Mouse (Mus musculus) spleen, adult 2 months (tissue): ENCODE measurements at regions not wholly inside any gene's neighbourhood (a gene's known extent, or its start where the extent isn't known, plus 50 kb on each side); places are given as distances from the start of the nearest gene placed in this dataset.

Experiments used
- DNase-seq, 2 experiments: peaks; one replicate each; pipeline versions ENCODE4 v3.0.0 to v3.0.0-alpha.2; 2012 to 2021; ENCODE audit warnings: low spot score in 2 of 2, low read depth in 1 of 2
- H3K27ac ChIP-seq: fragments of 200-500 bp; 2 replicates; pipeline ENCODE4 v1.5.1; 2012; ENCODE audit warnings: low read length, inconsistent platforms; ENCODE audit not compliant: insufficient read depth
- H3K27me3 ChIP-seq: fragments of 200-500 bp; 2 replicates; pipeline ENCODE4 v1.6.1; 2012; ENCODE audit warnings: mild to moderate bottlenecking, moderate library complexity, low read length, inconsistent platforms; ENCODE audit not compliant: control insufficient read depth, insufficient read depth
- H3K36me3 ChIP-seq: fragments of 200-500 bp; 2 replicates; pipeline ENCODE4 v1.6.1; 2012; ENCODE audit warnings: mild to moderate bottlenecking, low read length, inconsistent platforms; ENCODE audit not compliant: control insufficient read depth, insufficient read depth
- H3K4me1 ChIP-seq: fragments of 200-500 bp; 2 replicates; pipeline ENCODE4 v1.6.1; 2011; ENCODE audit warnings: inconsistent platforms; ENCODE audit not compliant: control insufficient read depth, insufficient read depth, insufficient read length
- H3K4me3 ChIP-seq: fragments of 200-500 bp; 2 replicates; pipeline ENCODE4 v1.5.1; 2011; ENCODE audit warnings: mild to moderate bottlenecking, inconsistent platforms; ENCODE audit not compliant: insufficient read depth, insufficient read length; ENCODE audit errors: extremely low read depth
- CTCF ChIP-seq: fragments of 200-500 bp; IDR thresholded peaks from 2 replicates; pipeline ENCODE4 v1.5.1; 2011; ENCODE audit warnings: mild to moderate bottlenecking, inconsistent platforms; ENCODE audit not compliant: insufficient read depth, insufficient read length, insufficient replicate concordance; ENCODE audit errors: extremely low read depth
- POLR2A ChIP-seq: fragments of 200-500 bp; IDR thresholded peaks from 2 replicates; pipeline ENCODE4 v1.6.1; 2011; ENCODE audit warnings: low read depth, low read length, inconsistent platforms
- WGBS: fragments of 180-500 bp; shearing (Covaris S2); methylation state at CpG from one replicate; pipeline ENCODE4 v1.1.7; 2018; 5-methylcytosine and 5-hydroxymethylcytosine counted together

DNA sequence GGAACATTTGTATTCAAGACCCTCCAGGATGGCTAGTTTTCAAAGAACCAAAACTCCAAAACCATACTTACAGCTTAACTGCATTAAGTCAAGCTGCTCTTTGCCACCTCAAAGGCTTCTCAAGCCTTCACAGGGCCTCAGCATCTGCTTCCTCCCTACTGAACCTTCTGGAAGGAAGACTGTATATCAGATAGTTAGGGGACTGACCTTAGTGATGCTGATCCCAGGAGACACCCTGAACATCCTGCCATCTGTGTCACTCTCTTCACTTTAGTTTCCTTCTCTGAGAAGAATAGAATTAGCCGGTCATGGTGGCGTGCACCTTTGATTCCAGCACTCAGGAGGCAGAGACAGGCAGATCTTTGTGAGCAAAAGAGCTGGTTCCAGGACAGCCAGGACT, 124.5 kb upstream of the Klf3 start:
- H3K4me1 ChIP-seq = peaks cover 27% of the 10 kb centered on the region; the same call in 1 of the 2 replicates
- no peak overlapping the region for H3K27ac ChIP-seq
- WGBS = 46% methylated on average over 2 of the region's 2 CpGs
- TF ChIP-seq CTCF (no peak), POLR2A (no peak)
- no peak overlapping the region for H3K4me3 ChIP-seq
- no peak for DNase-seq
- no peaks in the 10 kb centered on the region for H3K36me3 ChIP-seq
- H3K27me3 ChIP-seq = no peaks in the 10 kb centered on the region

- no peak overlapping the region for H3K4me3 ChIP-seq
- no peak for DNase-seq
- no peaks in the 10 kb centered on the region for H3K27me3 ChIP-seq
- no peak for TF ChIP-seq CTCF
- TF ChIP-seq POLR2A = no peak
- 81% methylated on average over 18 of the region's 18 CpGs for WGBS
- no peaks in the 10 kb centered on the region for H3K36me3 ChIP-seq
- peaks cover 27% of the 10 kb centered on the region; the same call in 1 of the 2 replicates for H3K4me1 ChIP-seq
- no peak overlapping the region for H3K27ac ChIP-seq
Observed at GRCm38 (mm10) chr5:64679996-64680625, 123.1 kb upstream of the Klf3 start.

GRCm38 (mm10) chr5:64681161-64681560, 122.0 kb upstream of the Klf3 start:
- TF ChIP-seq CTCF (no peak), POLR2A (no peak)
- Histone ChIP-seq H3K4me1 (peaks cover 23% of the 10 kb centered on the region; the same call in 1 of the 2 replicates), H3K27ac (no peak overlapping the region), H3K27me3 (no peaks in the 10 kb centered on the region), H3K4me3 (no peak overlapping the region), H3K36me3 (no peaks in the 10 kb centered on the region)
- WGBS = 77% methylated on average over 5 of the region's 5 CpGs
- DNase-seq = no peak

- no peaks in the 10 kb centered on the region for H3K36me3 ChIP-seq
- no peaks in the 10 kb centered on the region for H3K27me3 ChIP-seq
- peak overlapping the region; percentile 13; the same call in 1 of the 2 replicates for H3K27ac ChIP-seq
- no peak overlapping the region for H3K4me3 ChIP-seq
- peaks cover 13% of the 10 kb centered on the region; the same call in 1 of the 2 replicates for H3K4me1 ChIP-seq
- no peak for DNase-seq
- TF ChIP-seq CTCF (no peak), POLR2A (no peak)
- 62% methylated on average over 7 of the region's 7 CpGs for WGBS
Observed at GRCm38 (mm10) chr5:64682326-64682845, 120.8 kb upstream of the Klf3 start.

DNA sequence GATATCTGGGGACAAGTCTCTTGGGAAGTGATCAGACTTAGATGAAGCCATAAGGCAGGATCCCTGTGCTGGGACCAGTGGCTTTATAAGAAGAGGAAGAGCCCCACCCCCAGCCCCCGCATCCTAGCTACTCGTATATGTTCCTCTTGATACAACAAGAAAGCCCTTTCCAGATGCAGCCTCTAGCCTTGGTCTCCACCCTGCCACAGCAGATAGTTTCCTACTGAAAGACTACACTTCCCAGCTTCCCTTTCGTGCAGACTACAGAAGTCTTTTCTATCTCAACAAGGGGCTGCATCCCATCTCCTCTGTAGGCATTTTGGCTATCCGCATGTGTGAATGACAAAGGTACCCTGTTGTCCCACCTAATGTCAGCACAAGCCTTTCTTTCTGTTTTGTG, 119.8 kb upstream of the Klf3 start:
- Histone ChIP-seq H3K36me3 (no peaks in the 10 kb centered on the region), H3K4me3 (no peak overlapping the region), H3K27me3 (no peaks in the 10 kb centered on the region), H3K27ac (no peak overlapping the region), H3K4me1 (peaks cover 9% of the 10 kb centered on the region; the same call in 1 of the 2 replicates)
- no peak for DNase-seq
- WGBS = 80% methylated on average over 4 of the region's 4 CpGs
- no peak for TF ChIP-seq CTCF
- TF ChIP-seq POLR2A = no peak

DNA sequence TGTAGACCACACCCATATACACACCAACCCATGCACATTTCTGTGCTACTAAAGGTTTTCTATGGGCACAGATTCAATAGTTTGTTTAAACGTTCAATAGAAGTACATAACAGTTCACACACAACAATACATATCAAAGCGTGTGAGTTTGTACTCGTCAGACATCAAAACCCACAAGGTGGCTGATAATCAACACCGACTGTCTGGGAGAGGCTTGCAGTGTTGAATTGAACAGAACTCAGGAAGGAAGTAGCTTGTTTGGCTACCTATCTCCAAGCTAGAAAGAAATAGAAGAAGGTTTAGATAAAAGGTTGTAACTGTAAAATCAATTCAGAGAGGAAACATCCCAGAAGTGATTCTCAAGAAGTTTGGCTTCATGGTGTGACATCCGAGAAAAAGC, 118.9 kb upstream of the Klf3 start:
- peak overlapping the region; percentile 58 for H3K27ac ChIP-seq
- WGBS = 61% methylated on average over 5 of the region's 5 CpGs
- peaks cover 7% of the 10 kb centered on the region; the same call in 1 of the 2 replicates for H3K4me1 ChIP-seq
- no peaks in the 10 kb centered on the region for H3K36me3 ChIP-seq
- H3K4me3 ChIP-seq = no peak overlapping the region
- TF ChIP-seq CTCF (no peak), POLR2A (no peak)
- H3K27me3 ChIP-seq = no peaks in the 10 kb centered on the region
- DNase-seq = no peak

DNA sequence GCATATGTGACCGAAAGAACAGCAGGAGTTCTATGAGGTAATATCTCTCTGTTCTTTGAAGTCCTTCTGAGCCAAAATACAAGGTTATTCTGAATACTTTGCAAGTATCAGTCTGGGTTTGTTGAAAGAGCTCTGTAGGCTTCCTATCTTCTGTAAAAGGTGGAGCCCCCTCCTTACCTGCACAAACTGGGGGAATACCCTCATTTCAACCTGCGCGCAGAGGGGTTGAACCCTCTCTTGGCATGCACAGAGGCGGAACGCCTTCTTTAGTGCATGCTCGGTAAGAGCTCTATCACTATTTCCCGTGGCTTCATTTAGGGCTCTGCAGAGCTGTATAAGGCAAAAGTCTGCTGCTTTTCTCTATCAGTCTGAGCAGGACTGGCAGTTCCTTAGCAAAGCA, 113.0 kb upstream of the Klf3 start:
- no peak for DNase-seq
- Histone ChIP-seq H3K36me3 (no peaks in the 10 kb centered on the region), H3K4me3 (no peak overlapping the region), H3K27ac (no peak overlapping the region), H3K4me1 (no peaks in the 10 kb centered on the region), H3K27me3 (no peaks in the 10 kb centered on the region)
- TF ChIP-seq CTCF (no peak), POLR2A (no peak)
- WGBS = 81% methylated on average over 7 of the region's 7 CpGs
